Mouse (Mus musculus): Measurements from ENCODE around the gene Sc5d. TPM values are rescaled to one million over a fixed set of nuclear protein-coding genes. Genes with fewer than 3 reads are reported as not detected.
A peak's percentile ranks its signal among the peaks of the same experiment; 100 is the strongest.

The Sc5d gene
- total RNA-seq (2021): 10 to 100 TPM; 20.4 to 21.5 TPM

GRCm38 (mm10) chr9:42264145-42264544, at the start of gene Sc5d:
Gene Sc5d (minus strand): TSS chr9:42264256.
- peak; percentile 96 for DNase-seq

- DNase-seq: no peak
Observed at GRCm38 (mm10) chr9:42311311-42311710, 47.3 kb upstream of the Sc5d start.

- DNase-seq: no peak
Observed at GRCm38 (mm10) chr9:42303894-42304293, 39.8 kb upstream of the Sc5d start.

- no peak for DNase-seq
Observed at GRCm38 (mm10) chr9:42301082-42301633, 37.1 kb upstream of the Sc5d start.

GRCm38 (mm10) chr9:42296297-42296922, 32.4 kb upstream of the Sc5d start:
- DNase-seq: no peak

GRCm38 (mm10) chr9:42294131-42294530, 30.1 kb upstream of the Sc5d start:
- no peak for DNase-seq

- no peak for DNase-seq
Observed at GRCm38 (mm10) chr9:42293596-42293995, 29.5 kb upstream of the Sc5d start.

- no peak for DNase-seq
Observed at GRCm38 (mm10) chr9:42293051-42293450, 29.0 kb upstream of the Sc5d start.

GRCm38 (mm10) chr9:42279676-42280075, 15.6 kb upstream of the Sc5d start:
- no peak for DNase-seq

GRCm38 (mm10) chr9:42278046-42278445, 14.0 kb upstream of the Sc5d start:
- no peak for DNase-seq

GRCm38 (mm10) chr9:42277606-42278005, 13.6 kb upstream of the Sc5d start:
- no peak for DNase-seq

GRCm38 (mm10) chr9:42277162-42277561, 13.1 kb upstream of the Sc5d start:
- no peak for DNase-seq

- DNase-seq: no peak
Observed at GRCm38 (mm10) chr9:42275761-42276145, 11.7 kb upstream of the Sc5d start.

GRCm38 (mm10) chr9:42275027-42275760, 11.1 kb upstream of the Sc5d start:
- DNase-seq: peak; percentile 9

- no peak for DNase-seq
Observed at GRCm38 (mm10) chr9:42273682-42274296, 9.7 kb upstream of the Sc5d start.

GRCm38 (mm10) chr9:42273174-42273573, 9.1 kb upstream of the Sc5d start:
- DNase-seq: no peak

GRCm38 (mm10) chr9:42272690-42273089, 8.6 kb upstream of the Sc5d start:
- no peak for DNase-seq

- DNase-seq: no peak
Observed at GRCm38 (mm10) chr9:42271456-42271855, 7.4 kb upstream of the Sc5d start.

- no peak for DNase-seq
Observed at GRCm38 (mm10) chr9:42270617-42271016, 6.6 kb upstream of the Sc5d start.

- no peak for DNase-seq
Observed at GRCm38 (mm10) chr9:42270081-42270480, 6.0 kb upstream of the Sc5d start.

GRCm38 (mm10) chr9:42268371-42268770, 4.3 kb upstream of the Sc5d start:
- no peak for DNase-seq

- no peak for DNase-seq
Observed at GRCm38 (mm10) chr9:42265309-42265708, 1.3 kb upstream of the Sc5d start.

GRCm38 (mm10) chr9:42263709-42264111, 346 bp downstream of the Sc5d start:
- no peak for DNase-seq

- DNase-seq: no peak
Observed at GRCm38 (mm10) chr9:42260481-42260880, 3.6 kb downstream of the Sc5d start.
